Comparison of ENCODE assay signal across 8 mouse cellular contexts in genomic region chr13:21754294-21755001, GRCm38 (mm10). TPM values are rescaled to one million over a fixed set of nuclear protein-coding genes. Genes with fewer than 3 reads are reported as not detected.
DNase-seq lines count a peak whose midpoint lies in the region; ATAC-seq and TF ChIP-seq lines count a peak whose summit lies in the region.
"Not testable (repeated sequence)": the region's sequence is repeated elsewhere in the genome, so short reads cannot be mapped to it uniquely, and the experiment has no call there.

No protein-coding gene starts in this region.

- not testable (repeated sequence) for H3K4me1 ChIP-seq in heart, adult 2 months (ENCODE audit: control insufficient read depth, insufficient read depth, low read length); intestine, embryonic 16.5 days (ENCODE audit: control insufficient read depth, insufficient read depth, low read length); liver, adult 2 months (ENCODE audit: control insufficient read depth, insufficient read depth, low read length)
- H3K4me1 ChIP-seq in midbrain, embryonic 12.5 days, result peaks cover 14% of the 10 kb centered on the region

- intact Hi-C loops in heart, adult 2 months (cut with DNase I), result loop anchor here (10.0 kb wide), 3 partner anchors 290 to 1980 kb away; partner anchors contain the start of genes Hist1h1c, Hist1h2ac, Hist1h2ag and Hist1h2bc

- not testable (repeated sequence) for H3K27ac ChIP-seq in heart, adult 2 months; liver, adult 2 months (replicated peaks; ENCODE audit: insufficient read depth, low read depth, low read length)
- peak overlapping the region; percentile 83 for H3K27ac ChIP-seq in intestine, embryonic 16.5 days (ENCODE audit: low read length)
- H3K27ac ChIP-seq in midbrain, embryonic 12.5 days (replicated peaks), result peak overlapping the region; percentile 95

- H3K4me2 ChIP-seq in intestine, embryonic 16.5 days (ENCODE audit: low read depth, low read length), result peak overlapping the region; percentile 65
- H3K4me2 ChIP-seq in midbrain, embryonic 12.5 days (replicated peaks), result peak overlapping the region; percentile 71

- not testable (repeated sequence) for TF ChIP-seq CTCF in heart, adult 2 months (IDR thresholded peaks at IDR 0.05); liver, adult 2 months (IDR thresholded peaks at IDR 0.05; ENCODE audit: low read depth, low read length)

- TF ChIP-seq EP300 in heart, adult 2 months (IDR thresholded peaks at IDR 0.05; ENCODE audit: insufficient read depth, low read depth, low read length), result not testable (repeated sequence)

- H3K79me2 ChIP-seq in heart, adult 2 months (replicated peaks; ENCODE audit: control insufficient read depth, insufficient read depth, low read length); liver, adult 2 months (ENCODE audit: control insufficient read depth, insufficient read depth, low read length): not testable (repeated sequence)

- not testable (repeated sequence) for H3K9me3 ChIP-seq in intestine, embryonic 16.5 days (ENCODE audit: control insufficient read depth, low read length); midbrain, embryonic 12.5 days

- not testable (repeated sequence) for H3K36me3 ChIP-seq in heart, adult 2 months (ENCODE audit: control insufficient read depth, insufficient read depth, low read length); intestine, embryonic 16.5 days (ENCODE audit: control insufficient read depth, insufficient read depth, low read length); liver, adult 2 months (ENCODE audit: control insufficient read depth, insufficient read depth, low read length); midbrain, embryonic 12.5 days

- DNase-seq in 3134 (ENCODE audit: extremely low read depth, insufficient read length, low spot score) (peak; percentile 72), adipocyte (ENCODE audit: low spot score) (peak; percentile 38)
- DNase-seq in embryo, embryonic 9.5 days (ENCODE audit: extremely low spot score), result peak; percentile 70
- not testable (repeated sequence) for DNase-seq in heart, adult 2 months; liver, adult 2 months (ENCODE audit: extremely low read depth, low read depth, low spot score)
- DNase-seq in spleen, adult 12 weeks (ENCODE audit: low spot score), result peak; percentile 59

- H3K27me3 ChIP-seq in heart, adult 2 months (ENCODE audit: control insufficient read depth, insufficient read depth, low read length); intestine, embryonic 16.5 days (replicated peaks; ENCODE audit: control insufficient read depth, insufficient read depth, low read length); liver, adult 2 months (ENCODE audit: control insufficient read depth, insufficient read depth, low read length); midbrain, embryonic 12.5 days: not testable (repeated sequence)

- not testable (repeated sequence) for TF ChIP-seq POLR2A in heart, adult 2 months (IDR thresholded peaks at IDR 0.05; ENCODE audit: insufficient read depth, low read depth, low read length); liver, adult 2 months (IDR thresholded peaks at IDR 0.05; ENCODE audit: extremely low read depth, insufficient read depth, low read length)

- 4% methylated on average over 15 of the region's 26 CpGs for WGBS in heart, adult 2 months
- under 1% methylated on average over 19 of the region's 26 CpGs for WGBS in intestine, embryonic 16.5 days
- WGBS in liver, adult 2 months, result under 1% methylated on average over 16 of the region's 26 CpGs
- WGBS in midbrain, embryonic 12.5 days, result under 1% methylated on average over 23 of the region's 26 CpGs

- peak; percentile 17 for ATAC-seq in intestine, embryonic 16.5 days
- ATAC-seq in midbrain, embryonic 12.5 days (ENCODE audit: low FRiP score, low read depth), result peak; percentile 5; the same call in 1 of the 2 replicates

- peak overlapping the region; percentile 38; the same call in 1 of the 2 replicates for H3K9ac ChIP-seq in heart, adult 2 months (ENCODE audit: low read depth, low read length)
- H3K9ac ChIP-seq in intestine, embryonic 16.5 days (ENCODE audit: low read depth, low read length), result peak overlapping the region; percentile 65
- H3K9ac ChIP-seq in liver, adult 2 months (ENCODE audit: low read depth, low read length), result not testable (repeated sequence)
- H3K9ac ChIP-seq in midbrain, embryonic 12.5 days (replicated peaks), result peak overlapping the region; percentile 52

- H3K4me3 ChIP-seq in heart, adult 2 months, result peak overlapping the region; percentile 40
- H3K4me3 ChIP-seq in intestine, embryonic 16.5 days (ENCODE audit: low read length), result peak overlapping the region; percentile 49
- H3K4me3 ChIP-seq in liver, adult 2 months (ENCODE audit: insufficient read depth, low read depth, low read length), result peak overlapping the region; percentile 40; the same call in 1 of the 2 replicates
- H3K4me3 ChIP-seq in midbrain, embryonic 12.5 days, result peak overlapping the region; percentile 47

RNA-seq across cellular contexts. Expression of gene Hist1h2bn, which starts 0.5 kb away (rescaled TPM):
- total RNA-seq in heart, adult 2 months (2021), result 1 to 10 TPM; 2.6 to 6.9 TPM
- 1.6 and 1.9 TPM in 2 replicates for polyA plus RNA-seq in heart, adult 2 months (2012; rRNA removed)
- polyA plus RNA-seq in intestine, embryonic 16.5 days (2015; fragmentation: Nextera tagmentation; extraction: Ambion mirVana), result 1.9 and 2.5 TPM in 2 replicates
- 4.6 and 10.8 TPM in 2 replicates for total RNA-seq in liver, adult 2 months (2014; rRNA removed)
- not detected in 2 replicates for polyA plus RNA-seq in liver, adult 2 months (2012; rRNA removed)
- polyA plus RNA-seq in midbrain, embryonic 12.5 days (2016; fragmentation: Nextera tagmentation; extraction: Ambion mirVana), result 3.9 and 6.3 TPM in 2 replicates

RNA-seq across cellular contexts. Expression of gene Hist1h2ak, which starts 0.8 kb away (rescaled TPM):
- 1 to 10 TPM; 1.3 to 4.2 TPM for total RNA-seq in heart, adult 2 months (2021)
- polyA plus RNA-seq in heart, adult 2 months (2012; rRNA removed), result 0.62 TPM in 1 of 2 replicates, not detected in the other
- polyA plus RNA-seq in intestine, embryonic 16.5 days (2015; fragmentation: Nextera tagmentation; extraction: Ambion mirVana), result 13.0 and 13.5 TPM in 2 replicates
- total RNA-seq in liver, adult 2 months (2014; rRNA removed), result 3.3 and 6.0 TPM in 2 replicates
- polyA plus RNA-seq in liver, adult 2 months (2012; rRNA removed), result 0.47 TPM in 1 of 2 replicates, not detected in the other
- polyA plus RNA-seq in midbrain, embryonic 12.5 days (2016; fragmentation: Nextera tagmentation; extraction: Ambion mirVana), result 26.9 and 43.2 TPM in 2 replicates

RNA-seq across cellular contexts. Expression of gene Hist1h4k, which starts 4.1 kb away (rescaled TPM):
- total RNA-seq in heart, adult 2 months (2021), result 10 to 100 TPM; 24.6 to 31.5 TPM
- 4.9 TPM in 1 of 2 replicates, not detected in the other for polyA plus RNA-seq in heart, adult 2 months (2012; rRNA removed)
- 4.0 and 4.7 TPM in 2 replicates for polyA plus RNA-seq in intestine, embryonic 16.5 days (2015; fragmentation: Nextera tagmentation; extraction: Ambion mirVana)
- 41.2 and 45.6 TPM in 2 replicates for total RNA-seq in liver, adult 2 months (2014; rRNA removed)
- polyA plus RNA-seq in liver, adult 2 months (2012; rRNA removed), result 3.6 and 8.6 TPM in 2 replicates
- 2.9 and 3.5 TPM in 2 replicates for polyA plus RNA-seq in midbrain, embryonic 12.5 days (2016; fragmentation: Nextera tagmentation; extraction: Ambion mirVana)

RNA-seq across cellular contexts. Expression of gene Hist1h4j, which starts 19.6 kb away (rescaled TPM):
- total RNA-seq in heart, adult 2 months (2021), result 1 to 10 TPM; 1.8 to 3.2 TPM
- 0.73 TPM in 1 of 2 replicates, not detected in the other for polyA plus RNA-seq in heart, adult 2 months (2012; rRNA removed)
- 0.66 and 2.1 TPM in 2 replicates for polyA plus RNA-seq in intestine, embryonic 16.5 days (2015; fragmentation: Nextera tagmentation; extraction: Ambion mirVana)
- 21.5 and 24.9 TPM in 2 replicates for total RNA-seq in liver, adult 2 months (2014; rRNA removed)
- polyA plus RNA-seq in liver, adult 2 months (2012; rRNA removed), result 0.31 and 1.1 TPM in 2 replicates
- 0.97 and 1.4 TPM in 2 replicates for polyA plus RNA-seq in midbrain, embryonic 12.5 days (2016; fragmentation: Nextera tagmentation; extraction: Ambion mirVana)

RNA-seq across cellular contexts. Expression of gene Hist1h1b, which starts 26.0 kb away (rescaled TPM):
- total RNA-seq in heart, adult 2 months (2021), result 1 to 10 TPM; 2.3 to 2.5 TPM
- not detected in 2 replicates for polyA plus RNA-seq in heart, adult 2 months (2012; rRNA removed)
- 10.0 and 14.9 TPM in 2 replicates for polyA plus RNA-seq in intestine, embryonic 16.5 days (2015; fragmentation: Nextera tagmentation; extraction: Ambion mirVana)
- 3.5 and 4.5 TPM in 2 replicates for total RNA-seq in liver, adult 2 months (2014; rRNA removed)
- polyA plus RNA-seq in liver, adult 2 months (2012; rRNA removed), result 0.35 TPM in 1 of 2 replicates, not detected in the other
- polyA plus RNA-seq in midbrain, embryonic 12.5 days (2016; fragmentation: Nextera tagmentation; extraction: Ambion mirVana), result 30.4 and 37.6 TPM in 2 replicates
